Mouse (Mus musculus): ENCODE results near the gene Aagab.

DNA sequence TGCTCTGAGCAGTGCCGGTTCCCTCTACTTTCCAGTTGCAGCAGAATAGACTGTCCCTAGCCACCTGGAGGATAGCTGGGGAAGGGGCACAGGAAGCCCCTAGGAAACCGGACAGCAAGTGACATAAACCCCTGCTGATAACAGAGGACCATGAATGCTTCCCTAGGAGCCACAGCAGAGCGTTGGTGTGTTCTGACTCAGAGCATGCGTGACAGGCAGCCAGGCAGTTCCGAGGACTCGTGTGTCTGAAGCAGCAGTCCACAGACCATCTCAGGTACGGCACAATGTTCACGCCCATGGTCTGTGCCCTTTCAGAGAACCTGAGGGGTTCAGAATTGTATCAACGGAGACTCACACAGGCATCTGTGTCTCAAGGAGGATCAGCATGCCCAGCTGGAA lies 46.1 kb downstream of the Aagab start:
- TF ChIP-seq CTCF (IDR thresholded peaks at IDR 0.05; ENCODE audit: borderline replicate concordance, control insufficient read depth, extremely low read depth, insufficient read depth, low read length, poor library complexity) = no peak
- TF ChIP-seq POLR2A (IDR thresholded peaks at IDR 0.05; ENCODE audit: control insufficient read depth, extremely low read depth, insufficient read depth, low read length, poor library complexity) = no peak
